Mouse (Mus musculus): Measurements from ENCODE around the gene Smg1. TPM values are rescaled to one million over a fixed set of nuclear protein-coding genes. Genes with fewer than 3 reads are reported as not detected.

Gene Smg1
- total and polyA plus RNA-seq, 3 experiments, result 16.1 to 35.0 (median 29.2) TPM

DNA sequence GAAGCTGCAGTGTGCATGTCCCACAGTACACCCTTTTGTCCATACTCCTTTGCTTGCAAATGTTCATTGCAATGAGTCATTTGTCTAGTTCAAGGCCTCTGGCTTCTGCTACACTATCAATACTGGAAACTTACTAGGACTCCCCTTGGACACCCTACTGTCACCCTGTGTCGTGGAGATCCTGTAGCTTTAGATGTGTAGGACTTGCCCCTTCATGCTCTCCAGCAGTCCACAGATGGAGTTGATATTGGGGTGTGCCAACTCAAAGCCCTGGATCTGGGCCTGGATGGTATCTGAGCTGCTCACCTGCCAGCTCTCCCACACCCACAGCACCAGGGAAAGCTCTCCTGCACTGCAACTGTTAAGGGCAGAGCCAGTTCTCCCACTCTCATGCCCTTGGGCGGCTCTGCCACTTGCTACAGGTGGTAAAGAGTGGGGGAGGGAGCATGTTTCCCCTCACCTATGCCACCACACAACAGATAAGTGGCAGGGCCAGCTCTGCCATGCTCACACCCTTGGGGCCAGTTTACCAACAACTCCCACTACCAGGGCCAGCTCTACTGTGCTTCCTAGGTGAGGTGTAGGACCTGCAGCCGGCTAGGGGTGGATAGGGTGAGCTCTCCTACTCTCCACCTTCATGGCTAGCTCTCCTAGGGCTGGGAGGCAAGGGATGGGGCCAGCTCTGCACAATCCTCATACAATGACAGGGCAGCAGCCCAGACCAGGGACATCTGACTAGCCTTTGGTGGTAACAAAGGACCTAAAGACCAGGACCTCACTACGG is 140.6 kb downstream of the Smg1 start:
- Histone ChIP-seq H3K27me3 (replicated peaks) (no peaks in the 10 kb centered on the region), H3K4me2 (ENCODE audit: insufficient read depth, low read depth, poor library complexity, severe bottlenecking) (no peak overlapping the region), H3K9me3 (replicated peaks; ENCODE audit: low read length) (no peaks in the 10 kb centered on the region), H3K36me3 (replicated peaks in 1 of 2; ENCODE audit: control insufficient read depth in 1 of 2, insufficient read depth in 1 of 2, low read length in 1 of 2) (peaks cover 32 to 50% of the 10 kb centered on the region in 2 experiments), H3K4me3 (replicated peaks in 1 of 3; ENCODE audit: low read depth in 2 of 3, low read length in 2 of 3, poor library complexity in 1 of 3) (no peak overlapping the region), H3K79me2 (replicated peaks; ENCODE audit: control insufficient read depth, extremely low read depth, insufficient read depth, poor library complexity, severe bottlenecking) (peaks cover 6% of the 10 kb centered on the region), H3K9ac (ENCODE audit: insufficient read depth, low read depth) (no peak overlapping the region), H3K4me1 (ENCODE audit: control insufficient read depth in 1 of 2, insufficient read depth in 2 of 2) (peaks cover 5 to 40% of the 10 kb centered on the region in 2 experiments; a peak in 3 of 4 replicates), H3K27ac (ENCODE audit: insufficient read depth, low read depth) (peak overlapping the region; percentile 30; the same call in 1 of the 2 replicates)
- TF ChIP-seq POLR2A (IDR thresholded peaks at IDR 0.05; ENCODE audit: low read depth, low read length) (peak; percentile 41; the same call in 1 of the 2 replicates), CTCF (conservative IDR thresholded peaks at IDR 0.05 in 1 of 2, IDR thresholded peaks at IDR 0.05 in 1 of 2; ENCODE audit: low read depth in 2 of 2, low read length in 2 of 2) (no peak)
- in situ Hi-C loops (cut with MboI; ENCODE audit: low pct_ligation_motif_present, low pct_unique_long_range_greater_than_20kb, low sequenced_read_pairs) (loop anchor here (25.0 kb wide), 2 partner anchors 616 to 691 kb away; no protein-coding TSS in a partner anchor), dilution Hi-C loops (cut with MboI; ENCODE audit: extremely low pct_ligation_motif_present, extremely low pct_unique_long_range_greater_than_20kb, low sequenced_read_pairs) (no loop called here)
- DNase-seq (ENCODE audit: extremely low read depth), result peak; percentile 38

DNA sequence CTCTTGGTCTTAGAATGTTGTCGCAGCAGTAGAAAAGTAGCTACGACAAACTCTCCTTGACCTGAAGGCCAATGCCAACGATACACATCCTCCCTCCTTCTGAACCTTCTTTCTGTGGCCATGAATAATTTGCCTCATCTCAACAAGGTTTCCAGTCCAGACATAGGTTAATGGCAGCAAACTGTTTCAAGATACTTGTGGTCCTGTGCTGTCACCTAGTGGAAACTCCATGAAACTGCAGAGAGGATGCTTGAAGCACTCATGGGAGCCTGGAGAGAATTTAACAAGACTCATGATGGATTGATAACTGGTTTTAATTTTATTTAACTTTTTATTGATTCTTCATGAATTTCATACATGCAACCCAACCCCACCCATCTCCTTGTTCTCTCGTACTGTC is 141.2 kb downstream of the Smg1 start:
- peaks cover 5 to 34% of the 10 kb centered on the region in 2 experiments; a peak in 3 of 4 replicates for H3K4me1 ChIP-seq (ENCODE audit: control insufficient read depth in 1 of 2, insufficient read depth in 2 of 2)
- H3K9me3 ChIP-seq (replicated peaks; ENCODE audit: low read length), result no peaks in the 10 kb centered on the region
- no peak overlapping the region for H3K4me3 ChIP-seq (replicated peaks in 1 of 3; ENCODE audit: low read depth in 2 of 3, low read length in 2 of 3, poor library complexity in 1 of 3)
- dilution Hi-C loops (cut with MboI; ENCODE audit: extremely low pct_ligation_motif_present, extremely low pct_unique_long_range_greater_than_20kb, low sequenced_read_pairs) (no loop called here), in situ Hi-C loops (cut with MboI; ENCODE audit: low pct_ligation_motif_present, low pct_unique_long_range_greater_than_20kb, low sequenced_read_pairs) (loop anchor here (25.0 kb wide), 2 partner anchors 615 to 690 kb away; no protein-coding TSS in a partner anchor)
- DNase-seq (ENCODE audit: extremely low read depth), result peak; percentile 78
- no peaks in the 10 kb centered on the region for H3K27me3 ChIP-seq (replicated peaks)
- no peak overlapping the region for H3K4me2 ChIP-seq (ENCODE audit: insufficient read depth, low read depth, poor library complexity, severe bottlenecking)
- H3K79me2 ChIP-seq (replicated peaks; ENCODE audit: control insufficient read depth, extremely low read depth, insufficient read depth, poor library complexity, severe bottlenecking), result peaks cover 3% of the 10 kb centered on the region
- peaks cover 29 to 44% of the 10 kb centered on the region in 2 experiments for H3K36me3 ChIP-seq (replicated peaks in 1 of 2; ENCODE audit: control insufficient read depth in 1 of 2, insufficient read depth in 1 of 2, low read length in 1 of 2)
- H3K27ac ChIP-seq (ENCODE audit: insufficient read depth, low read depth), result no peak overlapping the region
- TF ChIP-seq RAD21 (IDR thresholded peaks at IDR 0.05; ENCODE audit: low read depth, low read length) (peak; percentile 91), ELF1 (IDR thresholded peaks at IDR 0.05; ENCODE audit: low read depth, low read length) (no peak), CTCF (conservative IDR thresholded peaks at IDR 0.05 in 1 of 2, IDR thresholded peaks at IDR 0.05 in 1 of 2; ENCODE audit: low read depth in 2 of 2, low read length in 2 of 2) (peak; percentile 90 to 99), SMC3 (IDR thresholded peaks at IDR 0.05; ENCODE audit: low read depth, low read length) (peak; percentile 67), NELFE (IDR thresholded peaks at IDR 0.05; ENCODE audit: low read depth, low read length) (peak; percentile 14; the same call in 1 of the 2 replicates), IRF4 (IDR thresholded peaks at IDR 0.05; ENCODE audit: low read depth, low read length) (no peak), NRF1 (IDR thresholded peaks at IDR 0.05; ENCODE audit: low read depth, low read length) (no peak), ZNF384 (IDR thresholded peaks at IDR 0.05; ENCODE audit: low read depth, low read length) (peak; percentile 48; the same call in 1 of the 2 replicates), ZKSCAN1 (IDR thresholded peaks at IDR 0.05; ENCODE audit: borderline replicate concordance, low read depth, low read length) (no peak)
- no peak overlapping the region for H3K9ac ChIP-seq (ENCODE audit: insufficient read depth, low read depth)

DNA sequence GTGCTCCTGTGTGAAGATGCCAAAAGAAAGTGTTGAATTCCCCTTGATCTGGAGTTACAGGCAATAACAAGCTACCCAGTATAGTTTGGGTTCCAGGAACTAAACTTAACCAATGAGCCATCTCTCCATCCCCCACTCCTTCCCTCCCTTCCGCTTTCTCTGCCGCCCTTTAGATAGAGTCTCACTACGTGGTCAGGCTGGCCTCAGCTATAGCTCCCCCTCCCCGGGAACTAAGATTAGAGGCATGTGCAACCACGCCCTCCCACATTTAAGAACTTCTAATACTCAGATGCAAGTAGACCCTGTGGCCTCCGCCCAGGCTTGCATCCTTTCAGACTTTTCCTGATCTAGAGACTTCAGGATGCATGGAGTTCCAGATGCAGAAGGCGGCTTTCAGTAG is 145.9 kb downstream of the Smg1 start:
- no peak overlapping the region for H3K4me3 ChIP-seq (replicated peaks in 1 of 3; ENCODE audit: low read depth in 2 of 3, low read length in 2 of 3, poor library complexity in 1 of 3)
- no peak overlapping the region for H3K9ac ChIP-seq (ENCODE audit: insufficient read depth, low read depth)
- TF ChIP-seq USF1 (IDR thresholded peaks at IDR 0.05; ENCODE audit: low read depth, low read length) (no peak), USF2 (conservative IDR thresholded peaks at IDR 0.05; ENCODE audit: low read depth, low read length) (no peak), BHLHE40 (IDR thresholded peaks at IDR 0.05; ENCODE audit: low read depth, low read length) (no peak), ZKSCAN1 (IDR thresholded peaks at IDR 0.05; ENCODE audit: borderline replicate concordance, low read depth, low read length) (no peak), RAD21 (IDR thresholded peaks at IDR 0.05; ENCODE audit: low read depth, low read length) (no peak), IRF4 (IDR thresholded peaks at IDR 0.05; ENCODE audit: low read depth, low read length) (no peak), ETS1 (conservative IDR thresholded peaks at IDR 0.05; ENCODE audit: low read depth, low read length) (no peak), MAFK (IDR thresholded peaks at IDR 0.05; ENCODE audit: insufficient replicate concordance, low read length) (no peak), GABPA (IDR thresholded peaks at IDR 0.05; ENCODE audit: insufficient replicate concordance, low read depth, low read length) (no peak), TBP (conservative IDR thresholded peaks at IDR 0.05; ENCODE audit: low read depth, low read length) (no peak), ZC3H11A (IDR thresholded peaks at IDR 0.05; ENCODE audit: low read depth, low read length) (no peak), HCFC1 (IDR thresholded peaks at IDR 0.05; ENCODE audit: low read depth, low read length) (no peak), SIN3A (IDR thresholded peaks at IDR 0.05; ENCODE audit: low read length) (no peak), ZNF384 (IDR thresholded peaks at IDR 0.05; ENCODE audit: low read depth, low read length) (no peak), NRF1 (IDR thresholded peaks at IDR 0.05; ENCODE audit: low read depth, low read length) (no peak), CHD2 (IDR thresholded peaks at IDR 0.05; ENCODE audit: low read length) (no peak)
- H3K4me2 ChIP-seq (ENCODE audit: insufficient read depth, low read depth, poor library complexity, severe bottlenecking), result no peak overlapping the region
- dilution Hi-C loops (cut with MboI; ENCODE audit: extremely low pct_ligation_motif_present, extremely low pct_unique_long_range_greater_than_20kb, low sequenced_read_pairs) (no loop called here), in situ Hi-C loops (cut with MboI; ENCODE audit: low pct_ligation_motif_present, low pct_unique_long_range_greater_than_20kb, low sequenced_read_pairs) (no loop called here)
- no peaks in the 10 kb centered on the region for H3K79me2 ChIP-seq (replicated peaks; ENCODE audit: control insufficient read depth, extremely low read depth, insufficient read depth, poor library complexity, severe bottlenecking)
- no peak overlapping the region for H3K27ac ChIP-seq (ENCODE audit: insufficient read depth, low read depth)
- H3K4me1 ChIP-seq (ENCODE audit: control insufficient read depth in 1 of 2, insufficient read depth in 2 of 2), result no peaks in the 10 kb centered on the region
- DNase-seq (ENCODE audit: extremely low read depth), result no peak
- peaks cover 0 to 2% of the 10 kb centered on the region in 2 experiments for H3K36me3 ChIP-seq (replicated peaks in 1 of 2; ENCODE audit: control insufficient read depth in 1 of 2, insufficient read depth in 1 of 2, low read length in 1 of 2)
- no peaks in the 10 kb centered on the region for H3K27me3 ChIP-seq (replicated peaks)
- H3K9me3 ChIP-seq (replicated peaks; ENCODE audit: low read length), result no peaks in the 10 kb centered on the region
